Mouse (Mus musculus): ENCODE results near the gene Atox1. TPM values are rescaled to one million over a fixed set of nuclear protein-coding genes. Genes with fewer than 3 reads are reported as not detected.
A peak's percentile ranks its signal among the peaks of the same experiment; 100 is the strongest.

Gene Atox1
- 318 and 485 TPM in 2 replicates for polyA plus RNA-seq (2012; rRNA removed)

- Histone ChIP-seq H3K36me3 (ENCODE audit: control insufficient read depth, insufficient read depth, low read length) (no peaks in the 10 kb centered on the region), H3K4me3 (ENCODE audit: low read depth, low read length) (peak within 1 kb of the TSS; percentile 83), H3K27me3 (ENCODE audit: control insufficient read depth, insufficient read depth, low read length) (no peaks in the 10 kb centered on the region), H3K27ac (ENCODE audit: insufficient read depth, low read depth, low read length) (peak within 1 kb of the TSS; percentile 81), H3K4me1 (ENCODE audit: control insufficient read depth, insufficient read depth, insufficient read length, low read length) (peaks cover 10% of the 10 kb centered on the region; the same call in 1 of the 2 replicates)
- TF ChIP-seq CTCF (IDR thresholded peaks at IDR 0.05; ENCODE audit: extremely low read depth, insufficient read length, insufficient replicate concordance, low read depth, low read length) (no peak), POLR2A (IDR thresholded peaks at IDR 0.05; ENCODE audit: low read depth, low read length) (peak; percentile 90)
- WGBS = under 1% methylated on average over 36 of the region's 36 CpGs
Measured at GRCm38 (mm10) chr11:55461019-55461645, at the start of gene Atox1. Gene Atox1 (minus strand): TSS chr11:55461239.

- no peak for TF ChIP-seq CTCF (IDR thresholded peaks at IDR 0.05; ENCODE audit: extremely low read depth, insufficient read length, insufficient replicate concordance, low read depth, low read length)
- TF ChIP-seq POLR2A (IDR thresholded peaks at IDR 0.05; ENCODE audit: low read depth, low read length) = no peak
- no peak overlapping the region for H3K4me3 ChIP-seq (ENCODE audit: low read depth, low read length)
Measured at GRCm38 (mm10) chr11:55505485-55505884, 44.4 kb upstream of the Atox1 start.

GRCm38 (mm10) chr11:55502886-55503285 lies 41.8 kb upstream of the Atox1 start:
- no peak for TF ChIP-seq POLR2A (IDR thresholded peaks at IDR 0.05; ENCODE audit: low read depth, low read length)
- no peak for TF ChIP-seq CTCF (IDR thresholded peaks at IDR 0.05; ENCODE audit: extremely low read depth, insufficient read length, insufficient replicate concordance, low read depth, low read length)
- H3K4me1 ChIP-seq (ENCODE audit: control insufficient read depth, insufficient read depth, insufficient read length, low read length) = no peaks in the 10 kb centered on the region
- H3K4me3 ChIP-seq (ENCODE audit: low read depth, low read length) = no peak overlapping the region
- no peaks in the 10 kb centered on the region for H3K27me3 ChIP-seq (ENCODE audit: control insufficient read depth, insufficient read depth, low read length)
- H3K27ac ChIP-seq (ENCODE audit: insufficient read depth, low read depth, low read length) = no peak overlapping the region
- H3K36me3 ChIP-seq (ENCODE audit: control insufficient read depth, insufficient read depth, low read length) = peaks cover 25% of the 10 kb centered on the region
- WGBS = 42% methylated on average over 5 of the region's 5 CpGs

More at GRCm38 (mm10) chr11:55505485-55505884, 44.4 kb upstream of the Atox1 start:
- H3K4me1 ChIP-seq (ENCODE audit: control insufficient read depth, insufficient read depth, insufficient read length, low read length) = no peaks in the 10 kb centered on the region
- no peak overlapping the region for H3K27ac ChIP-seq (ENCODE audit: insufficient read depth, low read depth, low read length)
- H3K27me3 ChIP-seq (ENCODE audit: control insufficient read depth, insufficient read depth, low read length) = no peaks in the 10 kb centered on the region
- WGBS = 72% methylated on average over 3 of the region's 3 CpGs
- peaks cover 11% of the 10 kb centered on the region for H3K36me3 ChIP-seq (ENCODE audit: control insufficient read depth, insufficient read depth, low read length)

- no peak overlapping the region for H3K27ac ChIP-seq (ENCODE audit: insufficient read depth, low read depth, low read length)
- H3K27me3 ChIP-seq (ENCODE audit: control insufficient read depth, insufficient read depth, low read length) = no peaks in the 10 kb centered on the region
- TF ChIP-seq CTCF (IDR thresholded peaks at IDR 0.05; ENCODE audit: extremely low read depth, insufficient read length, insufficient replicate concordance, low read depth, low read length) (no peak), POLR2A (IDR thresholded peaks at IDR 0.05; ENCODE audit: low read depth, low read length) (no peak)
- no peaks in the 10 kb centered on the region for H3K4me1 ChIP-seq (ENCODE audit: control insufficient read depth, insufficient read depth, insufficient read length, low read length)
- H3K36me3 ChIP-seq (ENCODE audit: control insufficient read depth, insufficient read depth, low read length) = peaks cover 28% of the 10 kb centered on the region
- no peak overlapping the region for H3K4me3 ChIP-seq (ENCODE audit: low read depth, low read length)
- 79% methylated on average over 8 of the region's 8 CpGs for WGBS
Measured at GRCm38 (mm10) chr11:55501955-55502531, 41.0 kb upstream of the Atox1 start.

- Histone ChIP-seq H3K27ac (ENCODE audit: insufficient read depth, low read depth, low read length) (no peak overlapping the region), H3K4me3 (ENCODE audit: low read depth, low read length) (no peak overlapping the region), H3K36me3 (ENCODE audit: control insufficient read depth, insufficient read depth, low read length) (peaks cover 60% of the 10 kb centered on the region), H3K27me3 (ENCODE audit: control insufficient read depth, insufficient read depth, low read length) (no peaks in the 10 kb centered on the region), H3K4me1 (ENCODE audit: control insufficient read depth, insufficient read depth, insufficient read length, low read length) (no peaks in the 10 kb centered on the region)
- TF ChIP-seq CTCF (IDR thresholded peaks at IDR 0.05; ENCODE audit: extremely low read depth, insufficient read length, insufficient replicate concordance, low read depth, low read length) (peak; percentile 55; the same call in 1 of the 2 replicates), POLR2A (IDR thresholded peaks at IDR 0.05; ENCODE audit: low read depth, low read length) (no peak)
- WGBS = 39% methylated on average over 5 of the region's 5 CpGs
Measured at GRCm38 (mm10) chr11:55497885-55498284, 36.8 kb upstream of the Atox1 start.

- WGBS = 73% methylated on average over 6 of the region's 6 CpGs
- TF ChIP-seq CTCF (IDR thresholded peaks at IDR 0.05; ENCODE audit: extremely low read depth, insufficient read length, insufficient replicate concordance, low read depth, low read length) = no peak
- no peak for TF ChIP-seq POLR2A (IDR thresholded peaks at IDR 0.05; ENCODE audit: low read depth, low read length)
- H3K4me3 ChIP-seq (ENCODE audit: low read depth, low read length) = no peak overlapping the region
- H3K36me3 ChIP-seq (ENCODE audit: control insufficient read depth, insufficient read depth, low read length) = peaks cover 70% of the 10 kb centered on the region
- no peaks in the 10 kb centered on the region for H3K27me3 ChIP-seq (ENCODE audit: control insufficient read depth, insufficient read depth, low read length)
- H3K4me1 ChIP-seq (ENCODE audit: control insufficient read depth, insufficient read depth, insufficient read length, low read length) = no peaks in the 10 kb centered on the region
- no peak overlapping the region for H3K27ac ChIP-seq (ENCODE audit: insufficient read depth, low read depth, low read length)
Measured at GRCm38 (mm10) chr11:55496158-55496557, 35.1 kb upstream of the Atox1 start.

- H3K27me3 ChIP-seq (ENCODE audit: control insufficient read depth, insufficient read depth, low read length) = no peaks in the 10 kb centered on the region
- no peak overlapping the region for H3K4me3 ChIP-seq (ENCODE audit: low read depth, low read length)
- WGBS = 97% methylated on average over 7 of the region's 7 CpGs
- no peak for TF ChIP-seq POLR2A (IDR thresholded peaks at IDR 0.05; ENCODE audit: low read depth, low read length)
- TF ChIP-seq CTCF (IDR thresholded peaks at IDR 0.05; ENCODE audit: extremely low read depth, insufficient read length, insufficient replicate concordance, low read depth, low read length) = no peak
- H3K36me3 ChIP-seq (ENCODE audit: control insufficient read depth, insufficient read depth, low read length) = peaks cover 45% of the 10 kb centered on the region
- no peaks in the 10 kb centered on the region for H3K4me1 ChIP-seq (ENCODE audit: control insufficient read depth, insufficient read depth, insufficient read length, low read length)
- H3K27ac ChIP-seq (ENCODE audit: insufficient read depth, low read depth, low read length) = no peak overlapping the region
Measured at GRCm38 (mm10) chr11:55485443-55485842, 24.4 kb upstream of the Atox1 start.
